Mouse (Mus musculus) E14TG2a.4 (cell line): ENCODE measurements around the gene Eef1b2.

Source experiments
- CTCF ChIP-seq: conservative IDR thresholded peaks from 2 replicates; pipeline ENCODE4 v1.5.1; 2014; ENCODE audit warnings: low read length
- NANOG ChIP-seq: IDR thresholded peaks from 2 replicates; pipeline ENCODE4 v1.6.1; 2014; ENCODE audit warnings: borderline replicate concordance, low read length, mixed read lengths
- POU5F1 ChIP-seq: IDR thresholded peaks from 2 replicates; pipeline ENCODE4 v1.6.1; 2014; ENCODE audit warnings: low read length, borderline replicate concordance

- TF ChIP-seq CTCF (no peak), NANOG (no peak), POU5F1 (no peak)
Measured at GRCm38 (mm10) chr1:63225009-63225408, 48.4 kb downstream of the Eef1b2 start.
